Mouse (Mus musculus): Measurements from ENCODE around the gene Tmem39a. TPM values are rescaled to one million over a fixed set of nuclear protein-coding genes. Genes with fewer than 3 reads are reported as not detected.
A peak's percentile ranks its signal among the peaks of the same experiment; 100 is the strongest.

Tmem39a gene
- total and polyA plus RNA-seq, 2 experiments from 2014 or later, result 13.5 to 15.4 TPM

DNA sequence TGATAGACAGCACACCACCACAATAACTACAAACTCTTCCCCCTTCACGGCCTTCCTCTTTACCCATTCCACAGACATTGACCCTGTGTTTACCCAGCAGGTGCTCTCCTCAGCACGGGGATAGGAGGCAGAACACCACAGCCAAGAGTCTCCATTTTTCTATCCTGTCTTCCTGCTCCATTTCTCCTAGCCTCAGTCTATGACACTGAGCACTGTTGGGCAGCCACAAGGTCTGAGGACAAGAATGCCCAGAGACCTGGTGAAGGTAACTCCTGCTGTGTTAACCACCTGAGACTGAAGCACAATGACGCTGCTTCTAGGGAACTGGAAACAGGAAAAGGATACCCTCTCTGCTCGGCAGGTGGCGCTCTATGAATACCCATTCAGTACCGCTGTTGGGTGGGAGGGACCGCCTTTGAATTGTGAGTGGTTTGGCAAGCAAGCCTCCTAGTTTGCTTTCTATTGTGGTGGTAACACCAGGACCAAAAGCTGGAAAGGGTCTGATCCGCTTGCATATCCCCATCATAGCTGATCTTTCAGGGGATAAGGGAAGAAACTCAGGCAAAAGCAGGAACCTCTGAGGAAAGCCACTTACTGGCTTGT, 21.9 kb upstream of the Tmem39a start:
- Histone ChIP-seq H3K4me2 (ENCODE audit: low read depth, low read length) (no peak overlapping the region), H3K4me3 (ENCODE audit: low read length) (no peak overlapping the region), H3K9me3 (ENCODE audit: low read length) (no peaks in the 10 kb centered on the region), H3K9ac (replicated peaks; ENCODE audit: low read length) (no peak overlapping the region), H3K4me1 (ENCODE audit: insufficient read depth, low read length) (no peaks in the 10 kb centered on the region), H3K27ac (no peak overlapping the region), H3K36me3 (ENCODE audit: insufficient read depth, low read length) (peaks cover 58% of the 10 kb centered on the region), H3K27me3 (ENCODE audit: insufficient read depth, low read length) (no peaks in the 10 kb centered on the region)
- peak; percentile 85 for TF ChIP-seq CTCF (IDR thresholded peaks at IDR 0.05; ENCODE audit: low read depth)
- DNase-seq (ENCODE audit: low spot score) (peak; percentile 82), ATAC-seq (peak; percentile 65)
- WGBS, result 41% methylated on average over 8 of the region's 8 CpGs

DNA sequence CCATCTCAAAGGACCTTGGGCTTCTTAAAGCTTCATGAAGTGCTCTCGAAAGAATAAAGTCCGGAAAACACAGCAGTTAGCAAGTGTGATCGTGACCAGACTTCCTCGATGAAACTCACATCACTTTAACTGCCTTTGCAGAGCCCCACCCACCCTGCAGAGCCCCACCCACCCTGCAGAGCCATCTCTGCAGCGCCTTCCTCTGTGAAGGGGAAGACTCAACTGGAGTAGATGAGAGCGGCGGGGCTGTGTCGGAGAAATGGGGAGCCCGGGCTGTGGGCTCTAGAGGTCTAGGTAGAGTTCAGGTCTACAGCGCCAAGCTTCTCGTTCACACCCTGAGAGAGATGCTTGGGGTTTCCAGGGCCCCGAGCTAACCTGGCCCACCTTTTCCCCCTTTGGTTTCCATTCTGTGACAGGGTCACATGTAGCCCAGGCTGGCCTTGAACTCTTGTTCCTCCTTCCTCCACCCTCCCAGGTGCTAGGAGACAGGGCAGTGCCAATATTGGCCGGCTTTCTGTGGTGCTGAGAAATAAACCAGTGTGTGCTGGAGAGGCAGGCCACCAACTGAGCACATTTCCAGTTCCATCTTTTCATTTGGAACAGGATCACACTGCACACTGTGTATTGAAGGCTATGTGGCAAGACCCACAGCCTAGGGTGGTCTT, 19.6 kb upstream of the Tmem39a start:
- H3K27ac ChIP-seq, result no peak overlapping the region
- WGBS, result 90% methylated on average over 13 of the region's 13 CpGs

DNA sequence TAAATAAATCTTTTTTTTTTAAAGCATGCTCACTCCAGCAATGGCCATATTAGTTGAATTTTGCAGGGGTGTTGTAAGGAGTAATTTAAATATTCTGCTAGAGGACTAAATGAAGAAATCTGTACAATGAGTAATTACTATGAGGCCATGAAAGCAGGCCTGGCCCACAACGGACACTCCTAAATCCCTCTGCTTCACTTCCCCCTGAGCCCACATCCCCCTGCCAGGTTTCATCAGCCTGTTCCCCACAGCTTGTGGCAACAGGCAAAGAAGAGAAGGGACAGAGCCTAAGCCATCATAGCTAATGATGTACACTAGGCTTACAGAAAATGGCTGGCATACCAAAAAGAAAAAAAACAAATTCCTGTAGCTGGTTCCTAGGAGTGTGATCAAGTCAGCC, 10.5 kb upstream of the Tmem39a start:
- H3K9me3 ChIP-seq (ENCODE audit: low read length), result no peaks in the 10 kb centered on the region
- H3K4me2 ChIP-seq (ENCODE audit: low read depth, low read length), result peak overlapping the region; percentile 78
- H3K27ac ChIP-seq, result no peak overlapping the region
- peaks cover 17% of the 10 kb centered on the region for H3K36me3 ChIP-seq (ENCODE audit: insufficient read depth, low read length)
- TF ChIP-seq CTCF (IDR thresholded peaks at IDR 0.05; ENCODE audit: low read depth), result no peak
- H3K4me3 ChIP-seq (ENCODE audit: low read length), result no peak overlapping the region
- 81% methylated on average over 1 of the region's 1 CpGs for WGBS
- no peaks in the 10 kb centered on the region for H3K27me3 ChIP-seq (ENCODE audit: insufficient read depth, low read length)
- ATAC-seq (no peak), DNase-seq (ENCODE audit: low spot score) (no peak)
- peaks cover 14% of the 10 kb centered on the region for H3K4me1 ChIP-seq (ENCODE audit: insufficient read depth, low read length)
- no peak overlapping the region for H3K9ac ChIP-seq (replicated peaks; ENCODE audit: low read length)

More for the DNA sequence above, 19.6 kb upstream of the Tmem39a start:
- Histone ChIP-seq H3K9me3 (ENCODE audit: low read length) (no peaks in the 10 kb centered on the region), H3K4me2 (ENCODE audit: low read depth, low read length) (no peak overlapping the region), H3K4me1 (ENCODE audit: insufficient read depth, low read length) (no peaks in the 10 kb centered on the region), H3K9ac (replicated peaks; ENCODE audit: low read length) (no peak overlapping the region), H3K27me3 (ENCODE audit: insufficient read depth, low read length) (no peaks in the 10 kb centered on the region), H3K36me3 (ENCODE audit: insufficient read depth, low read length) (peaks cover 53% of the 10 kb centered on the region), H3K4me3 (ENCODE audit: low read length) (no peak overlapping the region)
- no peak for DNase-seq (ENCODE audit: low spot score)
- no peak for ATAC-seq
- TF ChIP-seq CTCF (IDR thresholded peaks at IDR 0.05; ENCODE audit: low read depth), result no peak

DNA sequence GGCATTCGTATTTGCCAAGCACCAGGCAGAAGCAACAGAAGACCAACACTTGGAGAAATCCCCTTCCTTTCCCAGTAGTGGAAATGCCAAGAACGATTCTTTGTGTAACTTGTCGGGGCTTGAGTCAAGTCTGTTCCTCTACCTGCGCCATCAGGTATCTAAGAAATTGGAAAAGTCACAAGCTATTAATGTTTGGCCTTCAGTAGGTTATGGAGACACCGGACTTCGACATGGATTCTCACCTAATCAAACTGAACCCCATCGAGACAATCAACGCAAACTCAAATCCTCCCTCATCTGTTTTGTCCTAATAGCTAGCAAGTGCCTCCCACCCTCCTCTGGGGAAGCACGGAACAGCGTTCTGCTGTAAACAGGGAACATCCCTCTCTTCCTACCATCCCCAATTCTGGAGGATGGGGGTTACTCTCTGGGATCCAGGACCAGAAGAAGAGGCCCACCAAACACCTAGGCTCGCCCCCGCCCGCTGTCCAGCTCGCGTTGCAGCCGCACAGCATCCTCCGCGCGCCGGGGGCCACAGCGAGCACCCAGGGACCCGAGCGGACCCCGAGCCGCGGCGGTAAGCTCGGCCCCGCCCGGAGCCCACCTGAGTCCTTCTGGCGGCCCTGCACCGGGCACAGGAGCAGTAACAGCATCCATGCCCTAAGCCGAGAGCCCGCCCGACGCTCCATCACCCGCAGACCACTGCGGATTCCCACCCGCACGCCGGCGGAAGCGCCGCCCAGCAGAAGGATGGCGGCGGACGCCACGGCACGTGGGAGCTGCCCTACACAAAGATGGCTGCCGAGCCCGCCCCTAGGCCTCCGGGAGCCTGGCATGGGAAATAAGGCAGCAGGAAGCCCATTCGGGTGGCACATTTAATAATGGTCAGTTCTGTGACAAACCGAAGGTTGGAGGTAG, 8.8 kb upstream of the Tmem39a start, which contains the start of gene Poglut1:
Gene Poglut1 (minus strand): TSS at position 780 of the 918 bp plus-strand sequence.
- 3% methylated on average over 54 of the region's 54 CpGs for WGBS
- ATAC-seq, result peak; percentile 97

DNA sequence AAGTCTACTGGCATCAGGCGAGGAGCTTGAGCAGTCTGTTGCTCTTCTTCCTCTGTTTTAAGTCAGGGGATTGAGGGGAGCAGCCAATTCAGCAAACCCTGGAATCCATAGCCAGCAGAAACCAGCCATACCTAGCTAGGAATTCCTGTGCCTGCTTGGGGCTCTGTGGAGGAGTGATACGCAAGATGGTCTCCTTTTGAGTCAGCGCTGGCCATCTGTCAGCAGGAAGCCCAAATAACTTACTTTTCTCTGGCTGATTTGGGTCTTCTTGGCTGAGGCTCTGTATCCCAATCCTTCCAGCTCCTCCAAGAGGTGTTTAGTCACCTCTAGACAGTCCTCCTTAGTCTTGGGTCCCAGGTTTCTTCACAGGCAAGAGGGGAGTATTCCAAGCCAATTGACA, 2.5 kb upstream of the Tmem39a start:
- no peak for DNase-seq (ENCODE audit: low spot score)
- no peak for ATAC-seq
- no peak for TF ChIP-seq CTCF (IDR thresholded peaks at IDR 0.05; ENCODE audit: low read depth)
- no peaks in the 10 kb centered on the region for H3K4me1 ChIP-seq (ENCODE audit: insufficient read depth, low read length)
- no peaks in the 10 kb centered on the region for H3K36me3 ChIP-seq (ENCODE audit: insufficient read depth, low read length)
- no peaks in the 10 kb centered on the region for H3K9me3 ChIP-seq (ENCODE audit: low read length)
- H3K4me3 ChIP-seq (ENCODE audit: low read length), result no peak overlapping the region
- peaks cover 5% of the 10 kb centered on the region; the same call in 1 of the 2 replicates for H3K27me3 ChIP-seq (ENCODE audit: insufficient read depth, low read length)
- no peak overlapping the region for H3K4me2 ChIP-seq (ENCODE audit: low read depth, low read length)
- H3K9ac ChIP-seq (replicated peaks; ENCODE audit: low read length), result no peak overlapping the region
- WGBS, result 83% methylated on average over 3 of the region's 3 CpGs
- no peak overlapping the region for H3K27ac ChIP-seq

More for the DNA sequence above, 8.8 kb upstream of the Tmem39a start, which contains the start of gene Poglut1:
- peak within 1 kb of the TSS; percentile 90 for H3K4me3 ChIP-seq (ENCODE audit: low read length)
- H3K9ac ChIP-seq (replicated peaks; ENCODE audit: low read length), result peak within 1 kb of the TSS; percentile 95
- DNase-seq (ENCODE audit: low spot score), result peak; percentile 92
- H3K27ac ChIP-seq, result peak within 1 kb of the TSS; percentile 88
- peak within 1 kb of the TSS; percentile 78 for H3K4me2 ChIP-seq (ENCODE audit: low read depth, low read length)
- H3K36me3 ChIP-seq (ENCODE audit: insufficient read depth, low read length), result peaks cover 14% of the 10 kb centered on the region
- peaks cover 14% of the 10 kb centered on the region for H3K4me1 ChIP-seq (ENCODE audit: insufficient read depth, low read length)
- no peaks in the 10 kb centered on the region for H3K9me3 ChIP-seq (ENCODE audit: low read length)
- TF ChIP-seq CTCF (IDR thresholded peaks at IDR 0.05; ENCODE audit: low read depth), result no peak
- H3K27me3 ChIP-seq (ENCODE audit: insufficient read depth, low read length), result peaks cover 5% of the 10 kb centered on the region; the same call in 1 of the 2 replicates

DNA sequence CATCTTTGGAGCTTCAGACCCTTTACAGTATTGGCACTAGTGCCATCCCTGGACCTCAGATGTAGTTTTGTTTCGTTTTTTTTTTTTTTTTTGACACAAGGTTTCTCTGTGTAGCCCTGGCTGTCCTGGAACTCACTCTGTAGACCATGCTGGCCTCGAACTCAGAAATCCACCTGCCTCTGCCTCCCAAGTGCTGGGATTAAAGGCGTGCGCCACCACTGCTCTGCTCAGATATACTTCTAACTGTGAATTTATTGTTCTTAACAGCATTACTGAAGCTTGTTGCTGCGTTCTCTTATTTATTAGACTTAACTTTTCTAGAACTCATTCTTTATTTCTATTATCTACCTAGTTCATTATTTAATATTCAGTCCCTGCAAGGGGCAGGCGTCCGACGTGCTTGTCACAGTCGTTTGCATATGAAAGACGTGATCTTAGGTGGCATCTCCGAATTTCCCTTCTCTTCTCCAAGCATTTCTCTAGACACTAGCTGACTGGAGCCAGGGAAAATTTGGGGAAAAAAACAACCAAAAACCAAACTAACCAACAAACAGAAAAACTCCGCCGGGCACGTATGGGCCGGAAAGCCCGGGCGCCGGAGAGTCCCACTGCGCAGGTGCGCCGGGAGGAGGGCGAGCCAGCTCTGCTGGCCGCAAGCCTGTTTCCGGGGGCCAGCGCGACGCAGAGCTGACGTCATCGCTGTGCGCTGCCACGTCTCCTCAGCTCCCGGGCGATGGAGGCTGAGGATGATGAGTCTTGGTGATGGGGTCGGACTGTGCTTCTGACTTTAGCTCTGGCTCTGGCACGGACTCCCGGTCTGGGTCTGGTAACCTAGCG, 3.9 kb downstream of the Tmem39a start:
- Histone ChIP-seq H3K9me3 (ENCODE audit: low read length) (no peaks in the 10 kb centered on the region), H3K36me3 (ENCODE audit: insufficient read depth, low read length) (no peaks in the 10 kb centered on the region; the same call in 1 of the 2 replicates), H3K4me3 (ENCODE audit: low read length) (peak overlapping the region; percentile 98), H3K9ac (replicated peaks; ENCODE audit: low read length) (peak overlapping the region; percentile 90), H3K27me3 (ENCODE audit: insufficient read depth, low read length) (no peaks in the 10 kb centered on the region), H3K4me1 (ENCODE audit: insufficient read depth, low read length) (0 out of 2 replicates have a peak, but pooled peaks cover 4% of the 10 kb centered on the region), H3K4me2 (ENCODE audit: low read depth, low read length) (peak overlapping the region; percentile 86), H3K27ac (peak overlapping the region; percentile 85)
- no peak for TF ChIP-seq CTCF (IDR thresholded peaks at IDR 0.05; ENCODE audit: low read depth)
- WGBS, result 7% methylated on average over 36 of the region's 37 CpGs
- ATAC-seq, result peak; percentile 96
- DNase-seq (ENCODE audit: low spot score), result peak; percentile 98

Data from hindbrain, postnatal 0 days (tissue).